In genomic region chr16:49947610-49948009, GRCm38 (mm10) we compare ENCODE assay signal across 28 mouse cellular contexts.
"Had no signal": no experiment of that assay in that cellular context is flagged by ENCODE, and none has a peak within 500 bp of the region (broad histone marks: within the 10 kb centered on the region; RNA-seq: fewer than 3 reads in every experiment).

No protein-coding gene starts in this region.

- H3K4me2 ChIP-seq: embryonic facial prominence, embryonic 12.5 days; embryonic facial prominence, embryonic 13.5 days; embryonic facial prominence, embryonic 15.5 days; forebrain, embryonic 12.5 days; forebrain, embryonic 13.5 days; forebrain, embryonic 15.5 days had no signal

- DNase-seq: cerebellum, adult 2 months; cerebellum, adult 8-10 months; cerebellum, adult 9-10 months; cerebellum, adult 9-11 months; cerebellum, postnatal 10 days; cerebellum, postnatal 14 days; cerebellum, postnatal 25 days; cerebellum, postnatal 36 days; embryo, embryonic 11 days; forebrain, postnatal 0 days; gastrocnemius, adult 2 months; gastrocnemius, postnatal 10 days; gastrocnemius, postnatal 14 days; gastrocnemius, postnatal 25 days; gastrocnemius, postnatal 36 days; heart, adult 11 months; heart, adult 18-20 months had no signal

- H3K4me3 ChIP-seq: embryonic facial prominence, embryonic 10.5 days; embryonic facial prominence, embryonic 12.5 days; embryonic facial prominence, embryonic 13.5 days; embryonic facial prominence, embryonic 15.5 days; erythroblast, embryonic 14.5 days; forebrain, embryonic 10.5 days; forebrain, embryonic 12.5 days; forebrain, embryonic 13.5 days; forebrain, embryonic 15.5 days; gastrocnemius, adult 2 months had no signal

- H3K4me1 ChIP-seq: embryonic facial prominence, embryonic 10.5 days; embryonic facial prominence, embryonic 12.5 days; forebrain, embryonic 12.5 days; forebrain, embryonic 13.5 days; forebrain, embryonic 15.5 days had no signal

- H3K27me3 ChIP-seq: embryonic facial prominence, embryonic 12.5 days; embryonic facial prominence, embryonic 13.5 days; embryonic facial prominence, embryonic 15.5 days; forebrain, embryonic 12.5 days; forebrain, embryonic 13.5 days; forebrain, embryonic 15.5 days had no signal

- H3K9ac ChIP-seq: embryonic facial prominence, embryonic 12.5 days; embryonic facial prominence, embryonic 13.5 days; embryonic facial prominence, embryonic 15.5 days; forebrain, embryonic 12.5 days; forebrain, embryonic 13.5 days; forebrain, embryonic 15.5 days; forebrain, postnatal 0 days had no signal

- H3K9me3 ChIP-seq: embryonic facial prominence, embryonic 10.5 days; embryonic facial prominence, embryonic 12.5 days; embryonic facial prominence, embryonic 13.5 days; embryonic facial prominence, embryonic 15.5 days; forebrain, embryonic 10.5 days; forebrain, embryonic 12.5 days; forebrain, embryonic 13.5 days; forebrain, embryonic 15.5 days had no signal

- H3K36me3 ChIP-seq: embryonic facial prominence, embryonic 10.5 days; embryonic facial prominence, embryonic 12.5 days; embryonic facial prominence, embryonic 13.5 days; embryonic facial prominence, embryonic 15.5 days; forebrain, embryonic 10.5 days; forebrain, embryonic 12.5 days; forebrain, embryonic 15.5 days had no signal

- H3K27ac ChIP-seq: embryonic facial prominence, embryonic 10.5 days; embryonic facial prominence, embryonic 12.5 days; embryonic facial prominence, embryonic 13.5 days; embryonic facial prominence, embryonic 15.5 days; forebrain, embryonic 10.5 days; forebrain, embryonic 12.5 days; forebrain, embryonic 13.5 days; forebrain, embryonic 15.5 days; gastrocnemius, adult 2 months had no signal

- ATAC-seq: forebrain, embryonic 13.5 days; forebrain, embryonic 14.5 days; forebrain, embryonic 15.5 days; forebrain, embryonic 16.5 days; forebrain, postnatal 0 days had no signal
